Mouse (Mus musculus) ZHBTc4 (cell line): ENCODE data around the gene Prr22.

Source experiments
- DNase-seq: peaks from one replicate; pipeline ENCODE4 v3.0.0-alpha.2; 2011; ENCODE audit warnings: low read depth, low spot score

The Prr22 gene

GRCm38 (mm10) chr17:56761077-56761476, 9.0 kb upstream of the Prr22 start:
- DNase-seq, result no peak

DNA sequence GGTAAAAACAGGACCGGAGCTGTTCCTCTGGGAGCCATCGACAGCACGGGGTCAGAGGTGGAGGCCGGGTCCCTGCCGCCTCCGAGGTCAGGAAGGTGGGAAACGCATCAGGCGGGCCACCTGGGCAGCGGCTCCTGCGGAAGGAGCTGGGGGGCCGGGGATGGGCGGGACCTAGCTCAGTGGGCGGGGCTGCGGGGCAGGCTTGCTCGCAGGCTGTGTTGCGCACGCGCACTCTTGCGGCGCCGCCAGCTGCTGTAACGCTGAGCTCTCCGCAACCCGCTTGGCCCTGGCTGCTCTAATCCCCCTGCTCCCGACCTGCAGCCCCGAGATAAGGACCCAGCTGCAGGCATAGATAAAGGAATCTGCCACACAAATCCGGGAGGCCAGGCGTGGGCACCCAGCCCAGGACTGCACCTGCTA, 8.0 kb upstream of the Prr22 start:
- peak; percentile 92 for DNase-seq

- peak; percentile 87 for DNase-seq
These were observed 7.0 kb upstream of the Prr22 start for GRCm38 (mm10) chr17:56762769-56763731.

GRCm38 (mm10) chr17:56763741-56764250, 6.3 kb upstream of the Prr22 start:
- no peak for DNase-seq

- peak; percentile 94 for DNase-seq
These were observed 5.3 kb upstream of the Prr22 start, which contains the start of gene Dus3l for GRCm38 (mm10) chr17:56764474-56765354. Gene Dus3l, plus strand, starts transcription at chr17:56764757.

DNA sequence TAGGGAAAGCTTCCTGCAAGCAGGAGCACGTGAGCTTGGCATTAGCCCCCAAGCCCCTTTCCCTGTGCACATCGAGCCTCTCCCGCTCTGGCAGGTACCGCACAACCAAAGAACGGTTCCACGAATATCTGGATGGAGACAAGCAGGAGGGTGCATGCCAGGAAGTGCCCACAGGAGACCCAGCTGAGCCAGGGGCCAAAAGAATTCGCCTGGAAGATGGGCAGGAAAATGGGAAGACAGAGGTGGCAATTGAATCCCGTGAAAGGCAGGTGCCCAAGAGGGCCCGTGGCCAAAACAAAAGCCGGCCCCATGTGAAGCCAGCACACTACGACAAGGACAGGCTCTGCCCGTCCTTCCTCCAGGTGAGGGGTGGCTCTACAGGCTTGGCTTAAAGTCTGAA, 4.6 kb upstream of the Prr22 start:
- no peak for DNase-seq

- DNase-seq, result no peak
These were observed 3.2 kb upstream of the Prr22 start for GRCm38 (mm10) chr17:56766631-56767405.

DNA sequence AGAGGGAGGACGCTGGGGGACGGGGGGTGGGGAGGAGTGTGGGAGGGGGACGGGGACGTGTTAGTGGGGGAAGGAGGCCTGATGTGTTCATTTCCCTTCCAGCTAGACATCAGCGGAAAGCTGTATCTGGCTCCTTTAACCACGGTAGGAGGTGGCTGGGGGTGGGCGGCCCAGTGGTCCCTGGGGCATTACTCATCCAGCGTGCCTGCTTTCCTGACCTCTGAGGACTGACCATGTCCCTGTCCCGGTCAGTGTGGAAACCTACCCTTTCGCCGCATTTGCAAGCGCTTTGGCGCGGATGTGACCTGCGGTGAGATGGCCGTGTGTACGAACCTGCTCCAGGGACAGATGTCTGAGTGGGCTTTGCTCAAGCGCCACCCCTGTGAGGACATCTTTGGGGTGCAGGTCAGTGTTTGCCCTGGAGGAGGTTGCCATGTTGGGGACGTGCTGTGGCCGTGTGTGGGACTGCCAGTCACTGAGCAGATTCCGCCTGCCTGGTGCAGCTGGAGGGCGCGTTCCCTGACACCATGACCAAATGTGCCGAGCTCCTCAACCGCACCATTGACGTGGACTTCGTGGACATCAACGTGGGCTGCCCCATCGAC, 2.4 kb upstream of the Prr22 start:
- no peak for DNase-seq

DNA sequence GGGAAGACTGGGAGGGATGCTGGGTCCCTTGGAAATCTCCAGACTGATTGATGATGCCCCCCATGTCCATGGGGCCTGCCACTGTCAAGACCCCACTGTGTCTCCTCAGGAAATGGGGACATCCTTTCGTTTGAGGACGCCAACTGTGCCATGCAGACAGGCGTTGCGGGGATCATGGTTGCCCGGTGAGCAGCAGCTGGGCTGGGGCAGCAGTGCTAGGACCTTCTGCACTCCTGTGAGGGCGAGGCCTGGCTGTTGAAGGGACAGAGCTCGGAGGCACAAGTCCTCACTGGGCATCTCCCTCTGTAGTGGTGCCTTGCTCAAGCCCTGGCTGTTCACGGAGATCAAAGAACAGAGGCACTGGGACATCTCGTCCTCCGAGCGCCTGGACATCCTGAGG, 1.1 kb upstream of the Prr22 start:
- DNase-seq, result no peak

GRCm38 (mm10) chr17:56777568-56777967, 7.5 kb downstream of the Prr22 start:
- peak; percentile 78 for DNase-seq

GRCm38 (mm10) chr17:56778779-56779362, 8.8 kb downstream of the Prr22 start:
- DNase-seq, result no peak

DNA sequence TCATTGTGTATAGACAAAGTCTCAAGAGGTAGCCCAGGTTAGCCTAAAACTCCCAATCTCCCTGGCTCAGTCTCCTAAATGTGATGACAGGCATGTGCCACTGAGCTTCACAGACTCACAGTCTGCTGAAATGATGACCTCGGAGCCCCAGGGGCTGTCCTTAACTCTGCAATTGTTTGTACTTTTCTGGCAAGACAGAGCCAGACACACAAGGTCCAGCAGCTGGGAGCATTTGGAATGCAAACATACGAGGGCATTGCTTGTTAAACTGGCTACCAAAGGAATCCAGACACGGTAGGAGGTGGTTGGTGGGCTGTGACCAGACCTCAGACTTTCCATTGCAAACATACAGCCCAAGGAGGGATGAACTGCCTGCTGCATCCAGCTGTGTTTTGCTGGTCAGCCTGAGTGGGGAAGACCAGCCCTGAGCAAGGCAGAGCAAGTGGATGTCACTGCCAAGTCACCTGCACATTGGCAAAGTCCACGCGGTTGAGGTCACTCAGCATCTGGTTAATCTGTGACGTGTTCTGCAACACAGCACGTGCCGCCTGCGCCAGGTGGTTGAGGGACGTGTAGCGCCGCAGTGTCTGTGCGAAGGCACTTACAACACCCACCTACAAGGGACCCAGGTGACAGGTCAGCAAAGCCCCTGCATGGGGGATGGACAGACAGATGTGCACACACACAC, 10.4 kb downstream of the Prr22 start:
- DNase-seq, result no peak

- no peak for DNase-seq
These were observed 18.8 kb downstream of the Prr22 start for GRCm38 (mm10) chr17:56788886-56789285.

- no peak for DNase-seq
These were observed 19.2 kb downstream of the Prr22 start for GRCm38 (mm10) chr17:56789286-56789685.

DNA sequence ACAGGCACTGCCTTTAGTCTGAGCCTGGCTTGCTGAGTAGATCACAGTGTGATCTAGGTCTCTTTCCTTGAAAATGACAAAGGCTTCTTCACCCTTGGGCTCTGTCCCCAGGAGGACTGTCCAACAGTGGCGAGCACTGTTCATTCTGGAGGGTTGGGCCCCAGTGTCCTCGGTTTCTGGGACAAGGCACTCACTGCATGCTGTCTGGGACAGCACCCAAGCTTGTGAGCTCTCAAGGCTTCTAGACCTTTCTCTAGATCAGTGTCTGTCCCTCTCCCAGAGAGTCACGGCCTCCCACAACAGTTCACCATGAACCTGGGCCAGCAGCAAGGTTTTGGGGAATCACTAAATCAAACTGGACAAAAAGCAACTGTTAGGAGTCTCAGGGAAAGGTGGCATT, 22.5 kb downstream of the Prr22 start:
- no peak for DNase-seq

GRCm38 (mm10) chr17:56793614-56794319, 23.7 kb downstream of the Prr22 start:
- no peak for DNase-seq

GRCm38 (mm10) chr17:56799276-56799675, 29.2 kb downstream of the Prr22 start:
- DNase-seq, result peak; percentile 62

DNA sequence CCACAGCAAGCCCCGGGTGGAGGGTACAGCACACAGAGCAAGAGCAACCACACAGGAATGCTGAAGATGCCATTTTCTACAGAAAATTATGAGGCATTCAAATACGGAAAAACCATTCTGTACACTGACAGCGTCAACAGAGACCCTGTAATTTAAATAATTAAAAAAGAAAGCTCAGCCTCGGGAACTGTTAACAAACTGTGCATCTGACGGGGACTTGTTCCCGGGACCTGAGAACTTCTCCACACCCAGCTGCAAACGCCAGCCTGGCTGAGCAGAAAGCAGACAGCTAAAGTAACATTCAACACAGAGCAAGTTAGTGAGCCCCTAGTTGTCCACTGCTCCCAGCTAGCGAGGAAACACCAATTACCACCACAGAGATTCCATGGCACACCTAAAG, 32.0 kb downstream of the Prr22 start:
- DNase-seq, result no peak

GRCm38 (mm10) chr17:56804952-56805351, 34.9 kb downstream of the Prr22 start:
- no peak for DNase-seq
